Mouse (Mus musculus): Measurements from ENCODE around the gene Pyroxd1. TPM values are rescaled to one million over a fixed set of nuclear protein-coding genes. Genes with fewer than 3 reads are reported as not detected.
A peak's percentile ranks its signal among the peaks of the same experiment; 100 is the strongest.
"Not testable (repeated sequence)": the region's sequence is repeated elsewhere in the genome, so short reads cannot be mapped to it uniquely, and the experiment has no call there.

The Pyroxd1 gene
- 10 to 100 TPM in 1 of 2 experiments, 1 to 10 TPM in 1; 9.6 to 14.7 TPM for total RNA-seq (2021)
- long read RNA-seq, experiment 1, transcript Pyroxd1-201 (12 exons, 2,831 nt), result major isoform, 21 of 35 reads
- long read RNA-seq, experiment 1, partial matches to known transcripts, result 1 of 35 reads
- long read RNA-seq, experiment 1, other reads (novel, unspliced or antisense), result 13 of 35 reads
- long read RNA-seq, experiment 2, partial matches to known transcripts, result 0 of 15 reads
- long read RNA-seq, experiment 2, other reads (novel, unspliced or antisense), result 10 of 15 reads

- DNase-seq, result peak; percentile 85
These were observed at the start of gene Pyroxd1 for GRCm38 (mm10) chr6:142345440-142346038. Pyroxd1 (plus strand) TSS chr6:142345654.

GRCm38 (mm10) chr6:142298098-142298497, 47.4 kb upstream of the Pyroxd1 start, which contains the start of gene Iapp:
Iapp (plus strand) TSS chr6:142298423.
- DNase-seq, result no peak

- DNase-seq, result no peak
These were observed 40.4 kb upstream of the Pyroxd1 start for GRCm38 (mm10) chr6:142305076-142305475.

- DNase-seq, result no peak
These were observed 31.2 kb upstream of the Pyroxd1 start for GRCm38 (mm10) chr6:142314285-142314684.

GRCm38 (mm10) chr6:142317106-142317505, 28.3 kb upstream of the Pyroxd1 start:
- DNase-seq, result no peak

- DNase-seq, result no peak
These were observed 22.6 kb upstream of the Pyroxd1 start, which contains the start of gene Slco1a5 for GRCm38 (mm10) chr6:142322881-142323280. Slco1a5 (minus strand) TSS chr6:142322981.

DNA sequence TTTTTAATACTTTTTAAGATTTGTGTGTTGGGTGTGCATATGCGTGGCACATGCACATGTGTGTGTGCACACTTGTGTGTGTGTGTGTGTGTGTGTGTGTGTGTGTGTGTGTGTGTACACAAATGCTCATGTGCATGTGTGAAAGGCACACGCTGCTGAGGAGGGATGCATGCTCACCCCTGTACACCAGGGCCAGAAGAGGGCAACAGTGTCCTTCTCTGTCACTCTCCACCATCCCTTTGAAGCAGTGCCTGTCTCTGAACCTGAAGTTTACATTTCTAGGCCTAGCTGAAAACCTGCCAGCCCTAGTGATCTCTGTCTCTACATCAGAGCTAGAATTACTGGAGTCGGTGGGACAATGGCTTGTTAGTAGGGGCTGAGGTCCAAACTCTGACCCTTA, 18.9 kb upstream of the Pyroxd1 start:
- no peak for DNase-seq

DNA sequence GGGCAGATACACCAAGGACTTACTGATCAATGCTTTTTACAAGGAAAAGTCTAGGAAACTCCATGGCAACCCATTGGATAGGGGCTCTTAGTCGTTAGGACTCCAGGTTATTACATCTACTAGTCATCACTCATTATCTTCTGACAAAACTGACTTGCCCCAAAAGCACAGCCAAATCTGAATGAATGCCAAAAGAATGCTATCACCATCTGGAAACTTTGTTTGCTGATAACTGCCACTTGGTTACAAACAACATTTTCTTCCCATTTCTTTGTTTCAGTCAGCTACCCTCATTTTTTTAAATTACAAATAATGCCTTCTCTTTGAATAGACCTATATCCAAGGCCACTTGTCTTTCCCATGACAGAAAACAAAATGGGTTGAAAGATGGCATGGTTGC, 16.3 kb upstream of the Pyroxd1 start:
- no peak for DNase-seq

DNA sequence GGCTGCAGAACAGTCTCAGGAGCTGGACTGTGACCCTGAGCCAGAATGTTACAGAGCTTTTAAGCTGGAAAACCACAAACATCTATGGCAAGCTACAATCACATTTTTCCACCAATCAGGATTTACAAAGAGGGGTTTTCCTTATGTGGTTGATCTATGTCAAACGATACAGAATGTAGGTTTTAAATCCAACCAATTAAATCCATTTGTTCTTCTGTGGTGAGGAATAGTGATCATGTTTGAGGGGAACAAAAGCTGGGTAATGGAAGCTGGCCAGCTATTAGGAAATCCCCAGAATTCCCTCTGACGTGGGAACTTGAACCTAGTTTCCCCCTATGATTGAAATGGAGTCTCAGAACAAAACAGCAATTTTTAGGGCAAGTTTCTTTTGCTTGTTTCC, 6.5 kb upstream of the Pyroxd1 start:
- DNase-seq, result no peak

- DNase-seq, result no peak
These were observed 5.9 kb upstream of the Pyroxd1 start for GRCm38 (mm10) chr6:142339576-142339975.

- peak; percentile 49 for DNase-seq
These were observed 1.9 kb upstream of the Pyroxd1 start for GRCm38 (mm10) chr6:142343561-142343960.

DNA sequence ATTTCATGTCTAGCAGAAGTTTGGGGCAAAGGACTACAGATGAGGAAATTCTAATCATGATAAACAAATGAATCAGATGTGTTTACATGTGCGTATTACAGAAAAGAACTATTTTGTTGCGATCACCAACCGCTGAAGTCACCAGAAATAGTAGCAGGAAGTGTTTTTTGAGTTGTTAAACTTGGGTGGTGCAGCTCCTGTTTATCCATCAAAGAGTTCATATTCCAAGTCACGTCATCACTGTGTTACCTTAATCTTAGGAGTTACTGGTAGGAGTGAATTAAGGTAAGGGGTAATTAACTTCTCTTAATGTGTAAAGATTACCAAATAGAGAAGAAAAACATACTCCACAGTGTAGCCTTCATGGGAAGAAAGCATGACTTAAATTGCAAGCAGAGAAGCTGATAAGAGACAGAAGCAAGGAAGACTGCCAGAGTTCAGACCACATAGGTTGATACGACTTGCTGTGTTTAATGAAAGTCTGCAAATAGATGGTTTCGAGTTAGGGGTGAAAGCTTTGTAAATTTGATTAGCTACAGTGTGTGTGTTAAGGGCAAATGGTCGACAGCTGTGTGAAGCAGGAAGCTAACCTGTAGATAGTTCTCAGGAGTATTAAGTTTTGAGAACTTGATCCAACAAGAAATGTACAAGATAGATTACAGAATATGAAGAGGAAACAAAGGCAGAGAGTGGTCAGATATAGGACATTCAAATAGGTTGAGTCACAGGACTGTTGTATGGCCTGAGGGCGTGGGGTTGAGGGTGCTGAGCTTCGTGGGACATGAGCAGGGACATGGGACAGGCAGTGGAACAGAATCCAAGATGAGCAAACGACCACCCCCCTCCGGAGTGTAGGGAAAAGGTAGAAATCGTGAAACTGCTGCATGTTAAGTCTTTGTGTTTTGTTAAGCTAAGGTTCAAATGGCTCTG, 992 bp downstream of the Pyroxd1 start:
- no peak for DNase-seq

GRCm38 (mm10) chr6:142347431-142348385, 2.3 kb downstream of the Pyroxd1 start:
- no peak for DNase-seq

- not testable (repeated sequence) for DNase-seq
These were observed 6.6 kb downstream of the Pyroxd1 start for GRCm38 (mm10) chr6:142352099-142352498.

GRCm38 (mm10) chr6:142357106-142357505, 11.7 kb downstream of the Pyroxd1 start:
- DNase-seq, result no peak

DNA sequence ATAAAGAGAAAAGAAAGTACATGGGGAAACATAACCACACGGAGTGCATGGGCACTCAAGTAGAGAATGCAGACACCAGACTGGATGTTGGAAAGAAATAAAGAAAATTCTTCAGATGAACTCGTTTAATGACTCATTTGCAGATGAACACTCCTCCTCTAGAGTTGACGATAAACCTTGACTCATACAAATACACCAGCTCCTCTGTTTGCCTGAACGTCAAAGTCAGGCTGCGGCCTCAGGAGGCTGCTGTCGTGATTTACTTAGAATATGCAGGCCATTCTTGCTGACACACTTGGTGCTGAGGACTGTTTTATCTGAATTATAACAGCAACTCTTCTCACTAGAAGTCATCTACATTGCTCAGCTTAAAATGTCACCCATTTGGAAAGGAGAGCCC, 16.6 kb downstream of the Pyroxd1 start:
- DNase-seq, result no peak

DNA sequence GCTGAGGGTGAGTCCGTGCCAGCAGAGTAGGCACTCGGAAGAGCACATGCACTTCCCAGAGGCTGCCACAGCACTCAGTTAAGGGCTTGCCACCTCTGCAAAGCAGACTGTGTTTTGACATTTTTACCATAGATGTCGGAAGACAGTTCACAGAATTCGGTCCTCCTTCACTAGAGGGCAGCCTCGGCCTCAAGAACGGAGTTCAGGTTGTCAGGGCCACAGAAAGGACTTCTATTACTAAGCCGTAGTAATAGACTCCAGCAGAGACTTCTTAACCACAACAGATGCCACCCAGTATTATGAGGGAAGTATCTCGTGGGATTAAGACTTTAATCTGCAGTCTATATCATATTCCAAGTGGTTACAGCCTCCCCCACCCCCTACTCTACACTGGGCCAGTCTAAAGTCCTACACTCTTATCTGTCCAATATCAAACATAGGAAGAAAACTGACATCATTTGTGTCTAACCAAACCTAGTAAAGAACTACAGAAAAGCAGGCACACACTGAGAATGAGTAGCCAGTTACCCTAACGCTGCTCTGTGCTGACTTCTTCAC, 17.6 kb downstream of the Pyroxd1 start:
- peak; percentile 24 for DNase-seq

DNA sequence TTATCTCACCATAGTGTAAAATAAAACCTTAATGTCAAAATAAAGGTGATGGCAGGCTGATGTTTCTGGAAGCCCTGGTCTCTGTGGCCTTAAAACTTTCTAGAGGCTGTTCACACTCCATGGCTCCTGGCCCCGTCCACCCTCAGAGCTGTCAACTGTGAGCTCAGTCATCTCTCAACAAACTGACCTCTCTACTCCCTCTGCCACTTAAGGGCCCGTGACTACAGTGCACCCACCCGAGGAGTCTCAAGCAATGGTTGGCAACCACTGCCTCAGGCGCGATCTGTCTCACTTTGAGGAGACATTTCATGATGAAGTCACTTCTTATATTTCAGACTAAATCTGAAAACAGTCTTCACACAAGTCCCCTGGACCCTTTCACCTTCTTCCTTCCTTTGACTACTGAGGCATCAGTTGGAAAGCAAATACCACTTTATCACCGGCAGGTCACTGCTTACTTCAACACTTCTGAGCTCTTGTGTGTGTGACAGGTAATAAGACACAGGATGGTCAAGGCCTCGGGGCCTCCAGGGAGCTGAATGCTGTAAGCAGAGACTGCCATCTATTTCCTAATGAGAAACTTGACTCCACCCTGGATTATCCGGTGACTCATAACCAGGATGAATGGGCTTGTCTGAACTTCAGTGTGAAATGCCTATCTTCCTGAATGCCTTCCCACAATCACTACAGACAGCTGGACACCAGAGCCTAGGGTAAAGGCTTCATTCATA, 20.5 kb downstream of the Pyroxd1 start:
- DNase-seq, result no peak

DNA sequence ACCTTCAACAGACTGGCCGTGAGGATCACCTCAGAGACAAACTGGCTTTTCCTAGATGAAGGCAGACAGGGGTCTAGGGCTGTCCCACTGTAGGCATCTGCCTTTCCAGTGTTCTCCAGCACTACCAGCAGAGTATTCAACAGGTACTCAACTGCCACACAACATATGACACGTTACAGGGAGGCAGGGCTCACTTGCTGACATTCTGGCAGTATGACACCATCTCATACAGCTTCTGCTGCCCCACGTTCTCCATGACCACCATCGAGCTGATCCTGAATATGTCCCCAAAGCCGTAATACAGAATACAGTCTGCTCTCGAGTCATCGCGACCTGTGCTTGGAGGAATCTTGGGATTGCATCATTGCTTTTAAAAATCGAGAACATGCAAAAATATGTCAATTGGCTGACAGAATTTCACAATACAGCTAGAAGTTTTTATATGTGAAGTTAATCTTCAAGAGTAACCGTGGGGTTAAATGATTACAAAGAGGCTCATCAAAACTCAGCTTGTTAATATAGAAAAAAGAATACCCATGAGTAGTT, 21.1 kb downstream of the Pyroxd1 start:
- DNase-seq, result no peak

DNA sequence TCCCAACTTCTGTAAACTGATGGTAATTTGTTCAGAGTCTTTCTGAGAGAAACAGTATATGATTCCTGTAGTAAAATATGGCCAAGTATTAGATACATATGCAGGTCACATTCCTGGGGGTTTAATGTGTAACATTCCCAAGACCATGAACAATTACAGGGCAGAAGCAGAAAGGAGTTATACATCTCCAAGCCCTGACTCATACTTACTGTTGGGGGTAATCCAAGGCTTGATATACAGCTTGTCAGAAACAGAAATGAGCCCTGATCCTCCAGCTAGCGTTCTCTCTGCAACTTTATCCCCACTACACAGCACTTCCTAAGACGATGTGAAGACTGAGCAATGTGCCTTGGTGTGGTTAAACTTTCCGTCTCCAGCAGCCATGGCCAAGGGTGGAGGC, 22.1 kb downstream of the Pyroxd1 start:
- no peak for DNase-seq
